Mouse (Mus musculus) limb, embryonic 10.5 days (tissue): ENCODE measurements around the gene Smarcc2. TPM values are rescaled to one million over a fixed set of nuclear protein-coding genes. Genes with fewer than 3 reads are reported as not detected.

Experiments
- DNase-seq: peaks from one replicate; pipeline ENCODE4 v3.0.0-alpha.2; 2017; ENCODE audit warnings: low spot score
- H3K27ac ChIP-seq: fragments of 300-500 bp; sonication (generic); 2 replicates; pipeline ENCODE4 v1.5.1; 2016; ENCODE audit warnings: mild to moderate bottlenecking
- H3K27me3 ChIP-seq: fragments of 300-500 bp; sonication (generic); 2 replicates; pipeline ENCODE4 v1.6.1; 2016; ENCODE audit warnings: low read depth, mild to moderate bottlenecking; ENCODE audit not compliant: poor library complexity, severe bottlenecking
- H3K36me3 ChIP-seq: fragments of 300-500 bp; sonication (generic); 2 replicates; pipeline ENCODE4 v1.6.1; 2016; ENCODE audit warnings: mild to moderate bottlenecking, moderate library complexity
- H3K4me1 ChIP-seq: fragments of 300-500 bp; sonication (generic); 2 replicates; pipeline ENCODE4 v1.6.1; 2016
- H3K4me3 ChIP-seq: fragments of 300-500 bp; sonication (generic); 2 replicates; pipeline ENCODE4 v1.5.1; 2016; ENCODE audit warnings: mild to moderate bottlenecking, moderate library complexity
- H3K9me3 ChIP-seq: fragments of 300-500 bp; sonication (generic); replicated peaks from 2 replicates; pipeline ENCODE4 v1.6.1; 2016; ENCODE audit warnings: mild to moderate bottlenecking
- WGBS: fragments of 180-500 bp; shearing (Covaris S2); methylation state at CpG from one replicate; pipeline ENCODE4 v1.1.7; 2016; 5-methylcytosine and 5-hydroxymethylcytosine counted together
- polyA plus RNA-seq: library from polyadenylated mRNA; unstranded; fragments of >200 nt; fragmentation: Nextera tagmentation; extraction: Ambion mirVana; gene quantifications from 2 replicates; pipeline ENCODE4 v1.2.1, GENCODE M21; 2016

Smarcc2 gene
- 64.2 and 91.3 TPM in 2 replicates for polyA plus RNA-seq

GRCm38 (mm10) chr10:128458719-128459408, at the start of gene Smarcc2:
Gene Smarcc2, plus strand, starts transcription at chr10:128459248.
- under 1% methylated on average over 86 of the region's 86 CpGs for WGBS
- Histone ChIP-seq H3K4me3 (peak within 1 kb of the TSS; percentile 95), H3K27me3 (peaks cover 5% of the 10 kb centered on the region; the same call in 1 of the 2 replicates)

GRCm38 (mm10) chr10:128409692-128410559, 49.1 kb upstream of the Smarcc2 start:
- peak overlapping the region; percentile 80 for H3K4me3 ChIP-seq
- 7% methylated on average over 36 of the region's 36 CpGs for WGBS
- H3K27me3 ChIP-seq, result no peaks in the 10 kb centered on the region
- H3K27ac ChIP-seq, result peak overlapping the region; percentile 94
- H3K4me1 ChIP-seq, result peaks cover 44% of the 10 kb centered on the region
- peak; percentile 97 for DNase-seq
- H3K9me3 ChIP-seq, result no peaks in the 10 kb centered on the region
- peaks cover 48% of the 10 kb centered on the region for H3K36me3 ChIP-seq

More at GRCm38 (mm10) chr10:128458719-128459408, at the start of gene Smarcc2:
- H3K36me3 ChIP-seq, result peaks cover 32% of the 10 kb centered on the region
- peak within 1 kb of the TSS; percentile 99 for H3K27ac ChIP-seq
- H3K4me1 ChIP-seq, result peaks cover 14% of the 10 kb centered on the region
- H3K9me3 ChIP-seq, result no peaks in the 10 kb centered on the region
- peak; percentile 88 for DNase-seq

GRCm38 (mm10) chr10:128410560-128410845, 48.5 kb upstream of the Smarcc2 start:
- H3K4me3 ChIP-seq, result peak overlapping the region; percentile 80
- peaks cover 50% of the 10 kb centered on the region for H3K36me3 ChIP-seq
- no peaks in the 10 kb centered on the region for H3K27me3 ChIP-seq
- peaks cover 44% of the 10 kb centered on the region for H3K4me1 ChIP-seq
- 27% methylated on average over 4 of the region's 4 CpGs for WGBS
- no peak for DNase-seq
- H3K27ac ChIP-seq, result peak overlapping the region; percentile 94
- no peaks in the 10 kb centered on the region for H3K9me3 ChIP-seq

GRCm38 (mm10) chr10:128411211-128412054, 47.6 kb upstream of the Smarcc2 start, which contains the start of the genes Nabp2 and Rnf41:
Gene Nabp2, minus strand, starts transcription at chr10:128411492.
Gene Rnf41, plus strand, starts transcription at chr10:128411657.
- Histone ChIP-seq H3K4me3 (peak within 1 kb of the TSS; percentile 80), H3K9me3 (no peaks in the 10 kb centered on the region), H3K4me1 (peaks cover 44% of the 10 kb centered on the region), H3K27ac (peak within 1 kb of the TSS; percentile 94), H3K27me3 (no peaks in the 10 kb centered on the region), H3K36me3 (peaks cover 50% of the 10 kb centered on the region)
- WGBS, result under 1% methylated on average over 50 of the region's 50 CpGs
- DNase-seq, result peak; percentile 99

GRCm38 (mm10) chr10:128412055-128412381, 47.0 kb upstream of the Smarcc2 start:
- Histone ChIP-seq H3K9me3 (no peaks in the 10 kb centered on the region), H3K36me3 (peaks cover 50% of the 10 kb centered on the region), H3K27me3 (no peaks in the 10 kb centered on the region), H3K27ac (peak overlapping the region; percentile 94), H3K4me1 (peaks cover 44% of the 10 kb centered on the region), H3K4me3 (peak overlapping the region; percentile 80)
- DNase-seq, result no peak
- 3% methylated on average over 14 of the region's 14 CpGs for WGBS

- Histone ChIP-seq H3K9me3 (no peaks in the 10 kb centered on the region), H3K4me3 (peak overlapping the region; percentile 80), H3K27me3 (no peaks in the 10 kb centered on the region), H3K4me1 (peaks cover 44% of the 10 kb centered on the region), H3K27ac (peak overlapping the region; percentile 94; the same call in 1 of the 2 replicates), H3K36me3 (peaks cover 52% of the 10 kb centered on the region)
- 80% methylated on average over 1 of the region's 1 CpGs for WGBS
- no peak for DNase-seq
Measured at GRCm38 (mm10) chr10:128412558-128412957, 46.5 kb upstream of the Smarcc2 start.

- Histone ChIP-seq H3K4me1 (peaks cover 41% of the 10 kb centered on the region), H3K4me3 (peak overlapping the region; percentile 80; the same call in 1 of the 2 replicates), H3K36me3 (peaks cover 52% of the 10 kb centered on the region), H3K27ac (no peak overlapping the region), H3K27me3 (no peaks in the 10 kb centered on the region), H3K9me3 (no peaks in the 10 kb centered on the region)
- 70% methylated on average over 1 of the region's 1 CpGs for WGBS
- DNase-seq, result no peak
Measured at GRCm38 (mm10) chr10:128413076-128413475, 46.0 kb upstream of the Smarcc2 start.

- no peak overlapping the region for H3K4me3 ChIP-seq
- no peaks in the 10 kb centered on the region for H3K9me3 ChIP-seq
- peaks cover 29% of the 10 kb centered on the region for H3K4me1 ChIP-seq
- DNase-seq, result no peak
- 94% methylated on average over 5 of the region's 5 CpGs for WGBS
- no peak overlapping the region for H3K27ac ChIP-seq
- peaks cover 65% of the 10 kb centered on the region for H3K36me3 ChIP-seq
- H3K27me3 ChIP-seq, result no peaks in the 10 kb centered on the region
Measured at GRCm38 (mm10) chr10:128414848-128415247, 44.2 kb upstream of the Smarcc2 start.

GRCm38 (mm10) chr10:128422426-128422825, 36.6 kb upstream of the Smarcc2 start:
- DNase-seq, result no peak
- Histone ChIP-seq H3K4me3 (no peak overlapping the region), H3K4me1 (peaks cover 7% of the 10 kb centered on the region; the same call in 1 of the 2 replicates), H3K27me3 (no peaks in the 10 kb centered on the region), H3K9me3 (no peaks in the 10 kb centered on the region), H3K36me3 (peaks cover 95% of the 10 kb centered on the region), H3K27ac (no peak overlapping the region)
- 71% methylated on average over 5 of the region's 5 CpGs for WGBS

GRCm38 (mm10) chr10:128424604-128425003, 34.4 kb upstream of the Smarcc2 start:
- Histone ChIP-seq H3K4me3 (no peak overlapping the region), H3K4me1 (peaks cover 7% of the 10 kb centered on the region; the same call in 1 of the 2 replicates), H3K36me3 (peaks cover 93% of the 10 kb centered on the region), H3K27ac (0 out of 2 replicates have a peak overlapping the region, but pooled peaks have one; percentile 25), H3K9me3 (no peaks in the 10 kb centered on the region), H3K27me3 (no peaks in the 10 kb centered on the region)
- no peak for DNase-seq
- WGBS, result 55% methylated on average over 7 of the region's 7 CpGs

GRCm38 (mm10) chr10:128425260-128425659, 33.8 kb upstream of the Smarcc2 start:
- Histone ChIP-seq H3K4me3 (no peak overlapping the region), H3K27ac (no peak overlapping the region), H3K4me1 (peaks cover 7% of the 10 kb centered on the region; the same call in 1 of the 2 replicates), H3K36me3 (peaks cover 93% of the 10 kb centered on the region), H3K27me3 (no peaks in the 10 kb centered on the region), H3K9me3 (no peaks in the 10 kb centered on the region)
- WGBS, result 85% methylated on average over 3 of the region's 3 CpGs
- no peak for DNase-seq

- Histone ChIP-seq H3K27ac (no peak overlapping the region), H3K36me3 (peaks cover 90% of the 10 kb centered on the region), H3K9me3 (no peaks in the 10 kb centered on the region), H3K4me3 (no peak overlapping the region), H3K4me1 (peaks cover 7% of the 10 kb centered on the region; the same call in 1 of the 2 replicates), H3K27me3 (no peaks in the 10 kb centered on the region)
- WGBS, result 93% methylated on average over 5 of the region's 5 CpGs
- DNase-seq, result no peak
Measured at GRCm38 (mm10) chr10:128429052-128429451, 30.0 kb upstream of the Smarcc2 start.
